Mouse (Mus musculus) embryonic facial prominence, embryonic 14.5 days (tissue): ENCODE results near the gene Slc34a1. TPM values are rescaled to one million over a fixed set of nuclear protein-coding genes. Genes with fewer than 3 reads are reported as not detected.

ENCODE experiments used
- ATAC-seq: fragments of 200-750 bp; cut with Nextera tagmentation; 2 replicates; pipeline ENCODE4 v1.8.0; 2017; ENCODE audit warnings: low read depth, moderate number of reproducible peaks, moderate TSS enrichment
- DNase-seq: peaks from one replicate; pipeline ENCODE4 v3.0.0-alpha.2; 2015; ENCODE audit warnings: low spot score
- H3K27ac ChIP-seq: fragments of 300-500 bp; sonication (generic); replicated peaks from 2 replicates; pipeline ENCODE4 v1.5.1; 2014; ENCODE audit warnings: low read depth, mild to moderate bottlenecking, low read length, moderate library complexity
- H3K27me3 ChIP-seq: fragments of 300-500 bp; sonication (generic); replicated peaks from 2 replicates; pipeline ENCODE4 v1.6.1; 2014; ENCODE audit warnings: low read length; ENCODE audit not compliant: control insufficient read depth, insufficient read depth
- H3K36me3 ChIP-seq: fragments of 300-500 bp; sonication (generic); 2 replicates; pipeline ENCODE4 v1.6.1; 2014; ENCODE audit warnings: low read length, mixed read lengths; ENCODE audit not compliant: control insufficient read depth, insufficient read depth
- H3K4me1 ChIP-seq: fragments of 300-500 bp; sonication (generic); 2 replicates; pipeline ENCODE4 v1.6.1; 2014; ENCODE audit warnings: antibody characterized with exemption, low read length; ENCODE audit not compliant: control insufficient read depth, insufficient read depth
- H3K4me2 ChIP-seq: fragments of 300-500 bp; sonication (generic); 2 replicates; pipeline ENCODE4 v1.6.1; 2014; ENCODE audit warnings: low read depth, mild to moderate bottlenecking, low read length, moderate library complexity, mixed read lengths
- H3K4me3 ChIP-seq: fragments of 300-500 bp; sonication (generic); 2 replicates; pipeline ENCODE4 v1.5.1; 2014; ENCODE audit warnings: low read depth, mild to moderate bottlenecking, low read length
- H3K9ac ChIP-seq: fragments of 300-500 bp; sonication (generic); 2 replicates; pipeline ENCODE4 v1.6.1; 2014; ENCODE audit warnings: low read depth, mild to moderate bottlenecking, low read length, moderate library complexity, mixed read lengths
- H3K9me3 ChIP-seq: fragments of 300-500 bp; sonication (generic); 2 replicates; pipeline ENCODE4 v1.6.1; 2016; ENCODE audit warnings: low read length; ENCODE audit not compliant: control insufficient read depth
- WGBS: fragments of 180-500 bp; shearing (Covaris S2); extraction: QIAGEN DNeasy Blood & Tissue Kit; methylation state at CpG from one replicate; pipeline ENCODE4 v1.1.7; 2014; 5-methylcytosine and 5-hydroxymethylcytosine counted together
- polyA plus RNA-seq: library from polyadenylated mRNA; unstranded; fragments of >200 nt; fragmentation: Nextera tagmentation; extraction: Ambion mirVana; gene quantifications from 2 replicates; pipeline ENCODE4 v1.2.1, GENCODE M21; 2014

Gene Slc34a1
- polyA plus RNA-seq, 1 experiment from 2014 or later: not detected

- no peaks in the 10 kb centered on the region for H3K9me3 ChIP-seq
- H3K27me3 ChIP-seq: 0 out of 2 replicates have a peak, but pooled peaks cover 5% of the 10 kb centered on the region
- peak; percentile 33 for DNase-seq
- no peak overlapping the region for H3K4me2 ChIP-seq
- no peaks in the 10 kb centered on the region for H3K36me3 ChIP-seq
- H3K4me1 ChIP-seq: no peaks in the 10 kb centered on the region
- H3K9ac ChIP-seq: no peak overlapping the region
- 62% methylated on average over 4 of the region's 5 CpGs for WGBS
- ATAC-seq: peak; percentile 59; the same call in 1 of the 2 replicates
- no peak overlapping the region for H3K27ac ChIP-seq
- no peak overlapping the region for H3K4me3 ChIP-seq
Observed at GRCm38 (mm10) chr13:55371740-55372139, 26.2 kb upstream of the Slc34a1 start.

DNA sequence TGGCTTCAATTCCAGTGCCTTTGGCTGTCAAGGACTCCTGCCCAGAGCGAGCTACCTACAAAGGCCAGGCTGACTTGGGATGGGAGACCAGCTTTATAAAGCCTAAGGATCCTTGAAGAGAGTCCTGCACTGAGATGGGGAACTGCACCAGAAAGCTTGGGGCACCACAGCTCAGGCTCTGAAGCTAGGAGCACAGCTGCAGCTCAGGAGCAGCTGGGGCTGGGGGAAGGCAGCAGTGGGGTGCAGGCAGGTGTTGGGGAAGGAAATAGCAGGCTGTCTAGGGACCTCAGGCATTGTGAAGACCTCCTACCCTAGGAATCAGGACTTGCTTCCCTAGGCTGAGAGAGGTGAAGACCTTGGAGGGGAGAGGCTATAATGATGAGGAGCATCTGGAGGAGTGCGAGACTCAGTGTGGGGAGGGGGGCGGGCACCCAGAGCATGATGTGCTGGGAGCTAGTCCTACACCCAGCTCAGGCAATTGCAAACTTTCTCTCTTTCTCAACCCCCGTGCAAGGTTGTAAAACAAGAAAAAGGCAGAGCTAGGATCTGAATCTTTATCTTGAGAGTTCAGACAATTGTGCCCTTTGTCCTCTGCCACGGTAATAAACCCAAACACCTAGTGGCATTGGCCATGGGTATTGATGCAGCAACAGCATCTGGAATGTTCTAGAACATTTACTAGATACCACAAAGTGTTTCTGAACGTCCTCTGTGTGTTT is 23.6 kb upstream of the Slc34a1 start:
- 61% methylated on average over 6 of the region's 6 CpGs for WGBS
- no peak for ATAC-seq
- no peaks in the 10 kb centered on the region for H3K36me3 ChIP-seq

DNA sequence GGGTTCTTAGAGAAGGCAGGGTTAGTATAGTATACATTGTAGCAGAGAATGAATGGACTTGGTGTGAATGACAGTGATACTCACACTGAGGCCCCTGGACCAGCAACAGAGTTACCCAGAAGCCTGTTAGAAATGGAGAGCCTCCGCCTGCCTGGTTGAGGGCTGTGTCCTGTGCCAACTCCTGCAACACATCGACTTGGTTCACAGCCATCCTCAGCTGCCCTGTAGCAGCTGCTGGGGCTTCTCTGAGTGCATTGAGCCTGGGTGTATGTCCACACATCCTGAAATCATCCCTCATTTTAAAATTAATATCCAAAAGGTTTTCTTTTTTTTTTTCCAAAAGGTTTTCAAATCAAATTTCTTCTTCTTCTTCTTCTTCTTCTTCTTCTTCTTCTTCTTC is 22.1 kb upstream of the Slc34a1 start:
- 69% methylated on average over 2 of the region's 2 CpGs for WGBS
- no peaks in the 10 kb centered on the region for H3K9me3 ChIP-seq
- no peak overlapping the region for H3K4me2 ChIP-seq
- ATAC-seq (no peak; the same call in 1 of the 2 replicates), DNase-seq (no peak)
- no peak overlapping the region for H3K27ac ChIP-seq
- no peak overlapping the region for H3K4me3 ChIP-seq
- H3K36me3 ChIP-seq: no peaks in the 10 kb centered on the region
- no peak overlapping the region for H3K9ac ChIP-seq
- H3K27me3 ChIP-seq: peaks cover 42% of the 10 kb centered on the region
- peaks cover 4% of the 10 kb centered on the region; the same call in 1 of the 2 replicates for H3K4me1 ChIP-seq

More for the DNA sequence above, 23.6 kb upstream of the Slc34a1 start:
- Histone ChIP-seq H3K4me3 (no peak overlapping the region), H3K4me1 (peaks cover 4% of the 10 kb centered on the region; the same call in 1 of the 2 replicates), H3K4me2 (no peak overlapping the region), H3K9me3 (no peaks in the 10 kb centered on the region), H3K27me3 (peaks cover 29% of the 10 kb centered on the region), H3K9ac (no peak overlapping the region), H3K27ac (no peak overlapping the region)
- DNase-seq: no peak

DNA sequence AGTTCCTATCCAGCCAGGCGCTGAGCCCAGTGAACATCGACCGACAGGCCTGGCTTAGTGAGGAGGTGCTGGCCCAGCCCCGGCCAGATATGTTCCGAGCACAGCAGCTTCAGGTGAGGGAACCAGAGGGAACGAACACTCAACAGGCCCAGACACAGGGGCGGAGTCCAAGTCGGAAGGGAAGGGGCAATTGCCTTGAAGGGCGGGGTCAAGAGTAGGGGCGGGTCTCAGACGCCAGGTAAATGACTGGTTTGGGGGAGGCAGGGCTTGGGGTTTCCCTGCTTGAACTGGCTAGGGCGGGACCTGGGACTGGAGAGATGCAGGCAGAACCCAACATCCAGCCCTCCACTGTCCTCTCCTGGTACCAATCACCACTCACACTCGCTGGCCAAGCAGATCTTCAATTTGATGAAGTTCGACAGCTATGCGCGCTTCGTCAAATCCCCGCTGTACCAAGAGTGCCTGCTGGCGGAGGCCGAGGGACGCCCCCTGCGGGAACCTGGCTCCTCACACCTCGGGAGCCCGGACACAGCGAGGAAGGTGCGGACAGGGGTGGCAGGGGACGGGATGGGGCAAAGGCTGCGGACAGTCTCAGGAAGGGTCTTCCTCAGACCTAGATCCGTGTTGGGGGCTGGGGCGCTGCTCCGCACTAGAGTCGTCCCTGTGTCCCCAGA is 18.9 kb upstream of the Slc34a1 start:
- H3K4me2 ChIP-seq: peak overlapping the region; percentile 38
- 0 out of 2 replicates have a peak, but pooled peaks have one; percentile 33 for ATAC-seq
- 11% methylated on average over 26 of the region's 32 CpGs for WGBS
- peaks cover 4% of the 10 kb centered on the region; the same call in 1 of the 2 replicates for H3K4me1 ChIP-seq
- H3K27me3 ChIP-seq: peaks cover 38% of the 10 kb centered on the region
- H3K36me3 ChIP-seq: no peaks in the 10 kb centered on the region
- peak overlapping the region; percentile 15; the same call in 1 of the 2 replicates for H3K4me3 ChIP-seq
- no peaks in the 10 kb centered on the region for H3K9me3 ChIP-seq
- H3K27ac ChIP-seq: no peak overlapping the region
- peak; percentile 29 for DNase-seq
- H3K9ac ChIP-seq: no peak overlapping the region

GRCm38 (mm10) chr13:55381790-55382189 is 16.2 kb upstream of the Slc34a1 start:
- Histone ChIP-seq H3K4me3 (no peak overlapping the region), H3K9me3 (no peaks in the 10 kb centered on the region), H3K9ac (no peak overlapping the region), H3K36me3 (no peaks in the 10 kb centered on the region), H3K4me1 (peaks cover 4% of the 10 kb centered on the region; the same call in 1 of the 2 replicates), H3K27ac (no peak overlapping the region), H3K4me2 (no peak overlapping the region), H3K27me3 (peaks cover 38% of the 10 kb centered on the region)
- WGBS: 83% methylated on average over 4 of the region's 4 CpGs
- ATAC-seq (no peak), DNase-seq (no peak)

DNA sequence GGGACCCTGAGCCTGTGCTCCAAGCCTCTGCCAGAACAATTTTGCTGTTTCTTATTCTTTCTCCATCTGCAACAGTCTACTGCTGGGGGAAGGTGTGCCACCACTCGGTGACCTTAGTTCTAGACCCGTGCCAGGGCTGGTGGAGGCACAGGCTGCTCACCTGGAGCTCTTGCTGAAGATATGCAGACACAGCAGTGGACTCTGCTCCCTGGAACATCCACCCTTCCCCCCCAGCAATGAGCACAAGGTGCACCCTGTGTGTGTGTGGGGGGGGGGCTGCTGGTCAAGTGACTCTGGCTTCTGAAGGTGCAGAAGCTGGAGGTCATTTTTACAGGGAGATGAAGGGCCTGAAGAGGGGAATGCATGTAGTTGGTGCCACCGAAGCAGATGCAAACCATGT is 7.3 kb upstream of the Slc34a1 start:
- DNase-seq: no peak
- H3K4me2 ChIP-seq: no peak overlapping the region
- no peaks in the 10 kb centered on the region for H3K36me3 ChIP-seq
- H3K27me3 ChIP-seq: no peaks in the 10 kb centered on the region
- 71% methylated on average over 3 of the region's 3 CpGs for WGBS
- H3K4me3 ChIP-seq: no peak overlapping the region
- no peak for ATAC-seq
- H3K9ac ChIP-seq: no peak overlapping the region
- H3K27ac ChIP-seq: no peak overlapping the region
- H3K9me3 ChIP-seq: no peaks in the 10 kb centered on the region
- H3K4me1 ChIP-seq: no peaks in the 10 kb centered on the region

GRCm38 (mm10) chr13:55391626-55392029 is 6.4 kb upstream of the Slc34a1 start:
- Histone ChIP-seq H3K27me3 (no peaks in the 10 kb centered on the region), H3K9me3 (no peaks in the 10 kb centered on the region), H3K27ac (no peak overlapping the region), H3K9ac (no peak overlapping the region), H3K4me2 (no peak overlapping the region), H3K4me3 (no peak overlapping the region), H3K4me1 (no peaks in the 10 kb centered on the region), H3K36me3 (no peaks in the 10 kb centered on the region)
- ATAC-seq: no peak
- 80% methylated on average over 1 of the region's 1 CpGs for WGBS
- no peak for DNase-seq

GRCm38 (mm10) chr13:55392933-55393332 is 5.1 kb upstream of the Slc34a1 start:
- WGBS: 66% methylated on average over 4 of the region's 4 CpGs
- Histone ChIP-seq H3K4me2 (no peak overlapping the region), H3K27me3 (no peaks in the 10 kb centered on the region), H3K9me3 (no peaks in the 10 kb centered on the region), H3K4me1 (no peaks in the 10 kb centered on the region), H3K4me3 (no peak overlapping the region), H3K36me3 (no peaks in the 10 kb centered on the region), H3K9ac (no peak overlapping the region), H3K27ac (no peak overlapping the region)
- ATAC-seq (no peak), DNase-seq (no peak)
